20 mouse cellular contexts compared by ENCODE assay signal in genomic region chr5:135703431-135703830, GRCm38 (mm10). TPM values are rescaled to one million over a fixed set of nuclear protein-coding genes. Genes with fewer than 3 reads are reported as not detected.
DNase-seq lines count a peak whose midpoint lies in the region; ATAC-seq and TF ChIP-seq lines count a peak whose summit lies in the region.
"Had no signal": no experiment of that assay in that cellular context is flagged by ENCODE, and none has a peak within 500 bp of the region (broad histone marks: within the 10 kb centered on the region; RNA-seq: fewer than 3 reads in every experiment).

No protein-coding gene starts in this region.

- peak overlapping the region; percentile 88 for H3K27ac ChIP-seq in layer of hippocampus, adult 2 months
- H3K27ac ChIP-seq in thymus, adult 2 months (ENCODE audit: control insufficient read depth, insufficient read depth, low read length): peak overlapping the region; percentile 88
- peak overlapping the region; percentile 49; the same call in 1 of the 2 replicates for H3K27ac ChIP-seq in stomach, postnatal 0 days (replicated peaks)
- H3K27ac ChIP-seq: forebrain, embryonic 12.5 days; hindbrain, embryonic 15.5 days; neural tube, embryonic 15.5 days had no signal

- no peaks in the 10 kb centered on the region for H3K9me3 ChIP-seq in stomach, postnatal 0 days (ENCODE audit: control insufficient read depth, low read length)
- H3K9me3 ChIP-seq: forebrain, embryonic 12.5 days; heart, embryonic 13.5 days; hindbrain, embryonic 15.5 days; neural tube, embryonic 15.5 days had no signal

- ATAC-seq in stomach, postnatal 0 days (ENCODE audit: low FRiP score, low TSS enrichment): no peak

- no peak overlapping the region for H3K4me3 ChIP-seq in layer of hippocampus, adult 2 months
- no peak overlapping the region for H3K4me3 ChIP-seq in thymus, adult 2 months (ENCODE audit: control insufficient read depth, insufficient read depth, low read length)
- H3K4me3 ChIP-seq in stomach, postnatal 0 days (ENCODE audit: low read depth, low read length): no peak overlapping the region
- H3K4me3 ChIP-seq: forebrain, embryonic 12.5 days; heart, embryonic 13.5 days; hindbrain, embryonic 15.5 days; neural tube, embryonic 15.5 days had no signal

- peak; percentile 90 for DNase-seq in heart, adult 11 months
- DNase-seq in heart, adult 18-20 months: no peak
- no peak for DNase-seq in layer of hippocampus, adult 2 months (ENCODE audit: low spot score in 2 of 2)
- DNase-seq in layer of hippocampus, adult 11-12 months (ENCODE audit: low spot score): no peak
- no peak for DNase-seq in thymus, adult 2 months
- DNase-seq in thymus, postnatal 0 days (ENCODE audit: low spot score): no peak
- no peak for DNase-seq in stomach, postnatal 0 days (ENCODE audit: low spot score)
- no peak for DNase-seq in cerebellum, adult 9-11 months
- DNase-seq: adrenal gland, adult 8-10 months; cerebellum, adult 11-12 months; cerebellum, postnatal 10 days; kidney, adult 11 months; kidney, postnatal 14 days; left cerebral cortex, postnatal 4 days; midbrain, embryonic 14.5 days; retina, postnatal 1 day had no signal

- TF ChIP-seq CTCF in layer of hippocampus, adult 2 months (conservative IDR thresholded peaks at IDR 0.05): no peak
- no peak for TF ChIP-seq CTCF in thymus, adult 2 months (IDR thresholded peaks at IDR 0.05; ENCODE audit: borderline replicate concordance, control insufficient read depth, extremely low read depth, insufficient read depth, low read length, poor library complexity)
- TF ChIP-seq CTCF in stomach, postnatal 0 days (IDR thresholded peaks at IDR 0.05; ENCODE audit: low read depth): no peak

- H3K4me1 ChIP-seq in thymus, adult 2 months (replicated peaks; ENCODE audit: control insufficient read depth, insufficient read depth, low read length): peaks cover 36% of the 10 kb centered on the region
- no peaks in the 10 kb centered on the region for H3K4me1 ChIP-seq in stomach, postnatal 0 days (replicated peaks; ENCODE audit: control insufficient read depth, insufficient read depth)
- H3K4me1 ChIP-seq: forebrain, embryonic 12.5 days; hindbrain, embryonic 15.5 days had no signal

- H3K27me3 ChIP-seq in thymus, adult 2 months (ENCODE audit: control insufficient read depth, insufficient read depth, low read length): no peaks in the 10 kb centered on the region
- H3K27me3 ChIP-seq in stomach, postnatal 0 days (ENCODE audit: control insufficient read depth, insufficient read depth, low read length): no peaks in the 10 kb centered on the region
- H3K27me3 ChIP-seq: forebrain, embryonic 12.5 days; heart, embryonic 13.5 days; hindbrain, embryonic 15.5 days; neural tube, embryonic 15.5 days had no signal

- H3K9ac ChIP-seq in stomach, postnatal 0 days (ENCODE audit: low read length): no peak overlapping the region
- H3K9ac ChIP-seq: forebrain, embryonic 12.5 days; heart, embryonic 13.5 days; hindbrain, embryonic 15.5 days; neural tube, embryonic 15.5 days had no signal

- no peaks in the 10 kb centered on the region for H3K36me3 ChIP-seq in thymus, adult 2 months (ENCODE audit: control insufficient read depth, insufficient read depth, low read length)
- H3K36me3 ChIP-seq in stomach, postnatal 0 days (ENCODE audit: control insufficient read depth, insufficient read depth, low read length): no peaks in the 10 kb centered on the region; the same call in 1 of the 2 replicates
- H3K36me3 ChIP-seq: hindbrain, embryonic 15.5 days had no signal

- no peak for TF ChIP-seq POLR2A in thymus, adult 2 months (IDR thresholded peaks at IDR 0.05; ENCODE audit: control insufficient read depth, extremely low read depth, insufficient read depth, low read length, poor library complexity)

- WGBS in thymus, adult 2 months: 98% methylated on average over 7 of the region's 7 CpGs
- WGBS in stomach, postnatal 0 days: 91% methylated on average over 7 of the region's 7 CpGs

- TF ChIP-seq EP300 in stomach, postnatal 0 days (optimal IDR thresholded peaks at IDR 0.05): no peak

- H3K4me2 ChIP-seq in stomach, postnatal 0 days (replicated peaks; ENCODE audit: low read depth): no peak overlapping the region
- H3K4me2 ChIP-seq: forebrain, embryonic 12.5 days; heart, embryonic 13.5 days; hindbrain, embryonic 15.5 days; neural tube, embryonic 15.5 days had no signal

RNA-seq across cellular contexts. Expression of gene Por, which starts 33.6 kb away (rescaled TPM):
- total RNA-seq in heart, adult 18-20 months (2021): 10 to 100 TPM; 66.4 to 82.7 TPM
- 100 to 1,000 TPM; 103 to 112 TPM for total RNA-seq in layer of hippocampus, adult 2 months (2021)
- 120 and 132 TPM in 2 replicates for polyA plus RNA-seq in thymus, adult 2 months (2012; rRNA removed)
- polyA plus RNA-seq in thymus, postnatal 0 days (2015; fragmentation: Nextera tagmentation; extraction: Ambion mirVana): 44.4 and 45.8 TPM in 2 replicates
- polyA plus RNA-seq in stomach, postnatal 0 days (2015; fragmentation: Nextera tagmentation; extraction: Ambion mirVana): 174 and 177 TPM in 2 replicates

RNA-seq across cellular contexts. Expression of gene Tmem120a, which starts 40.8 kb away (rescaled TPM):
- total RNA-seq in heart, adult 18-20 months (2021): 10 to 100 TPM; 14.3 to 16.3 TPM
- total RNA-seq in layer of hippocampus, adult 2 months (2021): 10 to 100 TPM; 16.9 to 19.8 TPM
- polyA plus RNA-seq in thymus, adult 2 months (2012; rRNA removed): 31.0 and 37.7 TPM in 2 replicates
- 37.3 and 40.4 TPM in 2 replicates for polyA plus RNA-seq in thymus, postnatal 0 days (2015; fragmentation: Nextera tagmentation; extraction: Ambion mirVana)
- 37.4 and 46.4 TPM in 2 replicates for polyA plus RNA-seq in stomach, postnatal 0 days (2015; fragmentation: Nextera tagmentation; extraction: Ambion mirVana)
